Mouse (Mus musculus) erythroblast, embryonic 14.5 days (primary cell): ENCODE data around the gene Nnat.

ENCODE experiments used
- GATA1 ChIP-seq: IDR thresholded peaks from 2 replicates; pipeline ENCODE4 v1.6.1; 2012; ENCODE audit warnings: low read length, inconsistent platforms, mixed read lengths
- TAL1 ChIP-seq: IDR thresholded peaks from 3 replicates; pipeline ENCODE4 v1.6.1; 2012; ENCODE audit warnings: low read length, inconsistent platforms, mixed read lengths

GRCm38 (mm10) chr2:157546686-157547085 lies 13.2 kb upstream of the Nnat start:
- TF ChIP-seq GATA1 (no peak), TAL1 (no peak)
